Mouse (Mus musculus) hindbrain, embryonic 13.5 days (tissue): ENCODE data around the gene Atp8a2. TPM values are rescaled to one million over a fixed set of nuclear protein-coding genes. Genes with fewer than 3 reads are reported as not detected.

Experiments
- ATAC-seq: fragments of 200-750 bp; cut with Nextera tagmentation; 2 replicates; pipeline ENCODE4 v1.8.0; 2017; ENCODE audit warnings: moderate TSS enrichment; ENCODE audit not compliant: low FRiP score
- H3K27ac ChIP-seq: fragments of 300-500 bp; sonication (generic); 2 replicates; pipeline ENCODE4 v1.5.1; 2015; ENCODE audit warnings: inconsistent platforms, mild to moderate bottlenecking, moderate library complexity
- H3K27me3 ChIP-seq: fragments of 300-500 bp; sonication (generic); 2 replicates; pipeline ENCODE4 v1.6.1; 2015; ENCODE audit warnings: mild to moderate bottlenecking, inconsistent platforms
- H3K36me3 ChIP-seq: fragments of 300-500 bp; sonication (generic); 2 replicates; pipeline ENCODE4 v1.6.1; 2015; ENCODE audit warnings: mild to moderate bottlenecking, inconsistent platforms
- H3K4me1 ChIP-seq: fragments of 300-500 bp; sonication (generic); replicated peaks from 2 replicates; pipeline ENCODE4 v1.6.1; 2015; ENCODE audit warnings: inconsistent platforms
- H3K4me2 ChIP-seq: fragments of 300-500 bp; sonication (generic); 2 replicates; pipeline ENCODE4 v1.6.1; 2015; ENCODE audit warnings: inconsistent platforms, mild to moderate bottlenecking, moderate library complexity
- H3K4me3 ChIP-seq: fragments of 300-500 bp; sonication (generic); 2 replicates; pipeline ENCODE4 v1.5.1; 2015; ENCODE audit warnings: mild to moderate bottlenecking, inconsistent platforms
- H3K9ac ChIP-seq: fragments of 300-500 bp; sonication (generic); 2 replicates; pipeline ENCODE4 v1.6.1; 2015; ENCODE audit warnings: mild to moderate bottlenecking, inconsistent platforms
- H3K9me3 ChIP-seq: fragments of 300-500 bp; sonication (generic); 2 replicates; pipeline ENCODE4 v1.6.1; 2016; ENCODE audit warnings: inconsistent platforms
- WGBS: fragments of 180-500 bp; shearing (Covaris S2); methylation state at CpG from one replicate; pipeline ENCODE4 v1.1.7; 2015; 5-methylcytosine and 5-hydroxymethylcytosine counted together
- polyA plus RNA-seq: library from polyadenylated mRNA; unstranded; fragments of >200 nt; fragmentation: Nextera tagmentation; extraction: Ambion mirVana; gene quantifications from 2 replicates; pipeline ENCODE4 v1.2.1, GENCODE M21; 2015

Gene Atp8a2
- polyA plus RNA-seq, 1 experiment from 2014 or later: 33.6 TPM

DNA sequence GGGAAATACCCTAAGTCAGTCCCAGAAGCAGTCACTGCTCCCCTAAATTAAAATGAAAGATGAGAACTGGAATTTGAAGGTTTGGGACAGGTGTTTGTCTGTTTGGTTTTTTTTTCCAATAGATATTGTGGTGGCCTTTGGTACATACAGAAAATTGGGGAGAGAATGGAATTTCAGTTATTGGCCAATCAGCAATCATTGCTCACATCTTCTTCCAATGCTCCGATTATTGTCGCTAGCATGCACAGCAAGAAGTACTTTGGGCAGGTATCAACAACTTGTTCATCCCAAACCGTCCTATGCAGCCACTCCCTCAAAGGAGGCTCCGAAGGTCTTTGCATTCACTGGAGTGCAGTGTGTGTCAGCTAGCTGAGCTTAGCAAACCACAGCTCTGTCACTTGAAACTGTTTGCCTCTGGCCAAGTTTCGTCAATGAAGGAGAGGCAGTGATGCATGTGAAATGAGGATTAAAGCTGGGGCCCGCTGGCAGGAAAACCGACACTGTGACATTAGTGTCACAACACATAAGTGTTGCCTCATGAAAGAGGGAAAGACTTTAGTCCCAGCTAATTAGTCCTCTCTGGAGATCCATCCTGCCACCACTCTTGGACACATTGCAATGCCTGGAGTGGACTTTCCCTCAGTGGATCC, 227.4 kb downstream of the Atp8a2 start:
- peak overlapping the region; percentile 23; the same call in 1 of the 2 replicates for H3K27ac ChIP-seq
- WGBS: 31% methylated on average over 7 of the region's 7 CpGs
- H3K27me3 ChIP-seq: no peaks in the 10 kb centered on the region
- no peak overlapping the region for H3K9ac ChIP-seq
- no peaks in the 10 kb centered on the region for H3K9me3 ChIP-seq
- peak; percentile 74 for ATAC-seq
- no peaks in the 10 kb centered on the region for H3K36me3 ChIP-seq
- no peak overlapping the region for H3K4me2 ChIP-seq
- no peak overlapping the region for H3K4me3 ChIP-seq
- H3K4me1 ChIP-seq: peaks cover 24% of the 10 kb centered on the region

DNA sequence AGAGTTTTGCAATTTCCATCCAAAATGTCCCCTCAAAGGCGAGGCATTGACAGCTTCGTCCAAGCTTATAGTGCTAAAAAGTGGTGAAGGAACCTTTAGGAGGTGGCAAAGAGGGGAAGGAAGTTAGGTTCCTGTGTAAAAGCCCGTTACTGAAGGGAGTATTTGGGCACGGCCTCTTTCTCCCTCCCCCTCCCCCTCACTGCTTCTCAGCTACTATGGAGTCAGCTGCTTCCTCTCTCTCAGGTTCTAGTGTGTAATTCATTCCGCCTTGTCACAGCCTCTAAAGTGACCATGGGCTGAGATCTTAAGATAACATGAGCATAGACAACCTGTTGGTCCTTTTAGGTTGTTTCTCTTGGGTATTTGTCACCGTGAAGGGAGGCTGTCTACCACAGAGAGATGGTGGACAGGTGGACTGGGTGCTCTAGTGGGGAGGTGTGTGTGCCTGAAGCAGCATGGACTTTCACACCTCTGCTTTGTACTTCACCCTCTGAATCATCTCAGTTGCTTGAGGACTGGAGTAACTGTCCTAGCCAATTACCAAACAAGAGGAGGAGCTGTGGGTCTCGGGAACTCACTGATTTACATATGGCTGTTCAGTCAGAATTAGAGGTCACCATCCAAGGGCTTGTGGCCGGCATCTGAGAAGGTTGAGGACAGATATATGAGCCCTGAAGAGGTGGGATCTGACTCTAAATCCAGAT, 229.0 kb downstream of the Atp8a2 start:
- peaks cover 24% of the 10 kb centered on the region for H3K4me1 ChIP-seq
- no peaks in the 10 kb centered on the region for H3K27me3 ChIP-seq
- H3K9me3 ChIP-seq: no peaks in the 10 kb centered on the region
- H3K27ac ChIP-seq: no peak overlapping the region
- no peak overlapping the region for H3K4me2 ChIP-seq
- ATAC-seq: no peak
- no peak overlapping the region for H3K4me3 ChIP-seq
- no peak overlapping the region for H3K9ac ChIP-seq
- WGBS: 92% methylated on average over 8 of the region's 8 CpGs
- H3K36me3 ChIP-seq: no peaks in the 10 kb centered on the region

DNA sequence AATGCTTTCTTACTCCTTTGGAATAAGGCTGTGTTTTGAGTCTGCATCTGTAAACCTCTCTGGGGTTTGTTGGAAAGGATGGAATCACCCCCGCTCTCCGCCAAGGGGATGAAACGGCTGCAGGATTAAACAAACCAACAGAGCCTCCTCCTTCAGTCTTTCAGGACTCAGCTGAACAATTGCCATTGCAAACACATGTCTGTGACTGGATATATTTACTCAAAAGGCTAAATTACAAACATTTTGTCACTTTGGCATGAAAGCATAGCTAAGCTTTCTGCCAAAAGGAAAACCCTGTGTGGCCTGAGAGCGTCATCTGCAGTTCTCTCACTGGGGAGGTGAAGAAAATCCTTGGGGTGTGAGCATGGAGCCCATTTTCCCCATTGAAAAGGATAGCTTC, 230.0 kb downstream of the Atp8a2 start:
- no peak for ATAC-seq
- Histone ChIP-seq H3K36me3 (no peaks in the 10 kb centered on the region), H3K4me1 (peaks cover 24% of the 10 kb centered on the region), H3K27ac (no peak overlapping the region), H3K9ac (no peak overlapping the region), H3K27me3 (no peaks in the 10 kb centered on the region), H3K4me3 (no peak overlapping the region), H3K9me3 (no peaks in the 10 kb centered on the region), H3K4me2 (no peak overlapping the region)
- 84% methylated on average over 4 of the region's 4 CpGs for WGBS

DNA sequence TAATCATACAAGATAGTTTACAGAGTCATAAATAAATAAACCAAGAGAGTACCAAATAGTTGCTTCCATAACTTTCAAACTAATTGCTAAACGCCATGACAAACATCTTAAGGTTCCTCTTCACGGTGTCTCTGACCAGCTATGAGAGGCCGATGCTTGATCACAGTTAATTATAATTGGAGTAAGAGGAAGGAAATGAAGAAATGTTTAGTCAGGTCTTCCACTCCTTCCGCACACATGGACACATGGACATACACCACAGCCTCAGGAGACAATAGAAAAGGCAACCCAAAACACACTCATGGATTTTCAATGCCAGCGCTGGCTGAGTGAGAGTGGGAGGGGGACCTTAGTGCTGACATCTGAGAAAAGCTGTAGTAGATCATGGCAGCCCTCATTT, 232.4 kb downstream of the Atp8a2 start:
- H3K9ac ChIP-seq: no peak overlapping the region
- H3K27ac ChIP-seq: no peak overlapping the region
- 92% methylated on average over 5 of the region's 5 CpGs for WGBS
- H3K36me3 ChIP-seq: no peaks in the 10 kb centered on the region
- no peaks in the 10 kb centered on the region for H3K27me3 ChIP-seq
- no peak overlapping the region for H3K4me2 ChIP-seq
- H3K4me3 ChIP-seq: no peak overlapping the region
- peaks cover 16% of the 10 kb centered on the region for H3K4me1 ChIP-seq
- no peak for ATAC-seq
- H3K9me3 ChIP-seq: no peaks in the 10 kb centered on the region

DNA sequence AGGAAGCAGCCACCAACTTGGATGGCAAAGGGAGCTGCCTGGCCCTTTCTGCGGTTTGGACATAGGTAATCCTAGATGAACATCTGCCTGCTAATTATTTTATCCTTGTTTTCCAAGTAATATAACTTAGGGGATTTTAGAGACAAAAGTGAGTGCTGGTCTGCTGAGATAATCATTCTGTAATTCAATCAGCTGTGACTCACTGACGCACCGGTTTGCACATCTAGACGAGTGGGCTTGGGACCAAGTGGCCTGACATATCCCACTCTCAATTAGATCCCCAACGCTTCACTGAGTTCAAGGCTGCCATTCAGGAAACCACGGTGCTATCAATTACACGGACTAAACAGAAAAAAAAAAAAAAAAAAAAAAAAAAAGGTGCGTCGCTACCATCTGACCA, 236.0 kb downstream of the Atp8a2 start:
- Histone ChIP-seq H3K4me2 (no peak overlapping the region), H3K4me3 (no peak overlapping the region), H3K36me3 (no peaks in the 10 kb centered on the region), H3K9me3 (no peaks in the 10 kb centered on the region), H3K27ac (no peak overlapping the region), H3K27me3 (no peaks in the 10 kb centered on the region), H3K4me1 (peaks cover 10% of the 10 kb centered on the region), H3K9ac (no peak overlapping the region)
- no peak for ATAC-seq
- 58% methylated on average over 9 of the region's 9 CpGs for WGBS

DNA sequence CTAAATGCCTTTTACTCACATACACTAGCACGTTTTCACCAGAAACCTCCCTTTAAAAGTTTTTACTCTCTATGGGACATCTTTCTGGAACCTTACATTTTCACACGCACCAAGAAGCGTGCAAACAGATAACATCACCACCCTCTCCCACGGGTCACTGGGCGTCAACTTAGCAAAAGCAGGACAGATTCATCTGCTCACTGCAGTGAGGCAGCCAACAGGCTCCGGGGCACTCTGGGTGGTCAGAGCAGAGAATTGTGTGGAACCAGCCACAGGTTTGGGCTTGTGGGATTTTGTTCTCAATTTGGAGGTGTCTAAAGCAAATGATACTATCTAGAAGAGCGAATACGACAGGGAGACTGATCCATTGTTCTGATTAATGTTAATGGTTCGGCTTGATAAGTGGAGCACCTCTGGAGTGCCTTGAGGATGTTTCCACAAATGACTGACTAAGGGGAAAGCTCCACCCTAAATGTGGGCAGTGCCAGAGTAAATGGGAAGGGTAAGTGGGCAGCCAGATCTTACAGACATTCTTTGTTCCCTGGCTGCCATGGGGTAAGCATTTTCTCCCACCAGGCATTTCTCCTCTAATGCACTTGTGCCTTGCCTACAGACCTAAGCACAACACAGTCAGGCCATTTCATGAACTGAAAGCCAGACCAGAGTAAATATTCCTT, 236.6 kb downstream of the Atp8a2 start:
- H3K4me2 ChIP-seq: no peak overlapping the region
- 67% methylated on average over 9 of the region's 9 CpGs for WGBS

DNA sequence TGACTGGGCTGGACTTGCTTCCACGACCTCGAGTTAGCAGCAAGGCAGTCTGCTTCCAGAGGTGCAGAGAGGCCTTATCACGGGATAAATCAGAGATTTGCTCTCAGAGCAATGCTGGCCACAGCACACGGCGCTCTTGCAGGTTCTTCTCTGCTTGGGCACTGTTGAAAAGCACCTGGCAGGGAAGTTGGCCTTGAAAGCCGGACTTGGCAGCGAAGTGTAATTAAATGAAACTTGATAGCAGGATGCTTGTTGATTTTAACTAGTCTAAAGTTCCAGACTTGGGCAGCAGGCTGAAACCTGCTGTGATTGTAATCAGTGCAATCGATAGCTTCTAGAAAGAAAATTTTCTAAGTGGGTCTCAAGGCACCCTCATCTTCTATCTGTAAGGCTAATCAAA, 237.3 kb downstream of the Atp8a2 start:
- H3K27me3 ChIP-seq: no peaks in the 10 kb centered on the region
- no peak overlapping the region for H3K4me2 ChIP-seq
- peaks cover 10% of the 10 kb centered on the region for H3K4me1 ChIP-seq
- H3K9ac ChIP-seq: no peak overlapping the region
- no peaks in the 10 kb centered on the region for H3K36me3 ChIP-seq
- no peaks in the 10 kb centered on the region for H3K9me3 ChIP-seq
- WGBS: 69% methylated on average over 8 of the region's 8 CpGs
- H3K4me3 ChIP-seq: no peak overlapping the region
- H3K27ac ChIP-seq: no peak overlapping the region
- no peak for ATAC-seq

More for the DNA sequence above, 236.6 kb downstream of the Atp8a2 start:
- Histone ChIP-seq H3K9ac (no peak overlapping the region), H3K36me3 (no peaks in the 10 kb centered on the region), H3K27me3 (no peaks in the 10 kb centered on the region), H3K9me3 (no peaks in the 10 kb centered on the region), H3K27ac (no peak overlapping the region; the same call in 1 of the 2 replicates), H3K4me3 (no peak overlapping the region), H3K4me1 (peaks cover 10% of the 10 kb centered on the region)
- 0 out of 2 replicates have a peak, but pooled peaks have one; percentile 10 for ATAC-seq

DNA sequence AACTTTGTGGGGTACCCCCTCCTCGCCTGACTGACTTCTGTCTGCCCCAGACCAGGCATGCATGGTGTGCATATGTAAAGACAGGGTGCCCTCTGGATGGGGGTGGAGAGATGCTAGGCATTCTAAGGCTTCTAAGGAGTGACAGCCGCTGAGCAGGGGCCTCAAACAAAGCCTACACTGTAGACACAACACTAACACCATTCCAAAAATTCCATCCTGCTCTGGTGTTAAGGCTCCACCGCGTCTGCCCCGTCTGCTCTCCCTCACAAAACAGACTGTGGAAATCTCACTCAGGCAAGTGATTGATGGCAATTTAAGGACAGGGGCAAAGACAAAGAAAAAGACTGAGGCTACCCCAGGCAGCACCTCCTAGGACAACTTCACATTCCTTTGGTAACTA, 247.0 kb downstream of the Atp8a2 start:
- no peak overlapping the region for H3K4me3 ChIP-seq
- H3K27ac ChIP-seq: no peak overlapping the region
- no peaks in the 10 kb centered on the region for H3K9me3 ChIP-seq
- H3K4me2 ChIP-seq: no peak overlapping the region
- peak; percentile 52; the same call in 1 of the 2 replicates for ATAC-seq
- 3% methylated on average over 5 of the region's 5 CpGs for WGBS
- 0 out of 2 replicates have a peak, but pooled peaks cover 3% of the 10 kb centered on the region for H3K27me3 ChIP-seq
- no peak overlapping the region for H3K9ac ChIP-seq
- no peaks in the 10 kb centered on the region for H3K36me3 ChIP-seq
- peaks cover 3% of the 10 kb centered on the region for H3K4me1 ChIP-seq

DNA sequence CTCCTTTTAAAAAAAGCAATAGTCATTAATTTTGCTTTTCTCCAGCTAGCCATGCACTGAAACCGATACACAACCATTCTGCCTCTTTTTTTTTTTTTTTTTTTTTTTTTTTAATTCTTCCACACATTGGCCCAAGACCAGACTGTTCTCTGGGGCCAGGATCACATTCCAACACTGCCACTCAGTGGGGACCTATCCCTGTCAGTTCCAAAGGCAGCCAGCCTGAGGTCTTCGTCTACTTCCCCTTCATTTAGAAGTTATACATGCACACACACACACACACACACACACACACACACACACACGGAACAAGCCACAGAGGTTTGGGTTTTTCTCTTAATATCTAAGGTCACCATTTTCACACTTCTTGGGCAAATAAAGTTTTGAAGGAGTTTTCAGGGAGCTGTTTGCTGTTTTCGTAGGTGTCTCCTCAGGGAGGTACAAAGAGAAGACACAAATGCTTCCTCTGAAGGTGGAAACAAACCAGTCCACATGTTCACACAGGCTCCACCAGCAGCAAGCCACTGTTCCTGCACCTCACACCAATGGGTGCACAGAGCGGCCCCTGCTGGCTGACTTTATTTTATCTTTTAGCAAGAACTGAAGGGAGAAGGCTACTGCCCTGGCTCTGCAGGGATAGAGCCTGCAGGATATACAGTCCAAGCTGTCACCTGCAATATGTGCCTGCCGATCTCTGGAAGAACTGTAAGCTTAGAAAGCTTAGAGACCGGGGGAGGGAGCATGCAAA, 253.9 kb downstream of the Atp8a2 start:
- peaks cover 9% of the 10 kb centered on the region; the same call in 1 of the 2 replicates for H3K4me1 ChIP-seq
- no peak overlapping the region for H3K4me2 ChIP-seq
- no peak overlapping the region for H3K27ac ChIP-seq
- ATAC-seq: peak; percentile 83
- H3K4me3 ChIP-seq: no peak overlapping the region
- no peak overlapping the region for H3K9ac ChIP-seq
- no peaks in the 10 kb centered on the region for H3K36me3 ChIP-seq
- peaks cover 14% of the 10 kb centered on the region; the same call in 1 of the 2 replicates for H3K27me3 ChIP-seq
- WGBS: 43% methylated on average over 7 of the region's 7 CpGs
- no peaks in the 10 kb centered on the region for H3K9me3 ChIP-seq

DNA sequence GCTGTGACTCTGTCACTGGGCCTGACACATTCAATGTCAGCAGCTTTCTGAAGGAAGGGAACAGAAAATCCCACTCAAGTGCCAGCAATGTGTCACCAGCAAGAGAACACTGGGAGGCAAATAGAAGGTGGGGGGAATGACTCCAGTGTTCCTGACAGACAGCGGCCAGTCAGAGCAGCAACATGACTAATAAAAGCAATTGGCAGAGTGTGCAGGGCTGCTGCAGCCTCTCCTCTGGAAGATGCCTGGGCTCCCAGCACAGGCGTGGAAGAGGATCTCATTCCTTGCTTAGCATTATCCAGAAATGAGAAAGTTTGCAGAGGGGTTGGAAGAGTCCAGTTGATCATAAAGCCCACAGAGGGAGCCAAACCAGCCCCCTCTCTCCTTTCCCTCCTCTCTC, 254.8 kb downstream of the Atp8a2 start:
- no peaks in the 10 kb centered on the region for H3K9me3 ChIP-seq
- ATAC-seq: no peak

DNA sequence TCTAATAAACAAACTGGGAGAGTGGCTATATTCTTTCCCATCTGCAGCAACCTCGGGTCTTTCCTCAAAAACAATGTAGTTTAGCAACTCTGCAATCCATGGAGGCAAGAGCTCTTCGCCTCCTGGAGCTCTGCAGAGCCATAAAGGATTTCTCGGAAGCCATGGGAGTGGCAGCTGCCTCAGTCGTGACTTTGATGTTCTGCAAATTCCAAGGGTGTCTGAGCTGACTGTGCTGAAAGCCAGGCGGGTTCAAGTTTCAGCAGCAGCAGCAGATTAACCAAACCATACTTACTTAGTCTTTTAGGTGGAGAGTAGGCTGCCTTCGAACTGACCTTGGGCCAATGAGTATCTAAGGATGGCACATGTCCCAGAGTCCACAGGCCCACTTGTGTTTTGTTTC, 264.6 kb downstream of the Atp8a2 start:
- WGBS: 56% methylated on average over 6 of the region's 6 CpGs
- ATAC-seq: no peak
- H3K27ac ChIP-seq: no peak overlapping the region

More for the DNA sequence above, 254.8 kb downstream of the Atp8a2 start:
- Histone ChIP-seq H3K4me1 (peaks cover 9% of the 10 kb centered on the region; the same call in 1 of the 2 replicates), H3K27ac (no peak overlapping the region), H3K4me2 (no peak overlapping the region), H3K27me3 (peaks cover 14% of the 10 kb centered on the region; the same call in 1 of the 2 replicates), H3K4me3 (no peak overlapping the region), H3K9ac (no peak overlapping the region), H3K36me3 (no peaks in the 10 kb centered on the region)
- WGBS: 65% methylated on average over 2 of the region's 2 CpGs

More for the DNA sequence above, 264.6 kb downstream of the Atp8a2 start:
- peaks cover 7% of the 10 kb centered on the region for H3K4me1 ChIP-seq
- H3K9me3 ChIP-seq: no peaks in the 10 kb centered on the region
- no peaks in the 10 kb centered on the region for H3K27me3 ChIP-seq
- no peak overlapping the region for H3K9ac ChIP-seq
- H3K4me2 ChIP-seq: no peak overlapping the region
- no peak overlapping the region for H3K4me3 ChIP-seq
- no peaks in the 10 kb centered on the region for H3K36me3 ChIP-seq
